Mouse (Mus musculus) kidney, postnatal 14 days (tissue): ENCODE data around the gene Slc12a6.
"Not testable (repeated sequence)": the region's sequence is repeated elsewhere in the genome, so short reads cannot be mapped to it uniquely, and the experiment has no call there.

ENCODE experiments used
- DNase-seq: peaks from one replicate; pipeline ENCODE4 v3.0.0; 2022; ENCODE audit warnings: mixed read lengths

Gene Slc12a6

DNA sequence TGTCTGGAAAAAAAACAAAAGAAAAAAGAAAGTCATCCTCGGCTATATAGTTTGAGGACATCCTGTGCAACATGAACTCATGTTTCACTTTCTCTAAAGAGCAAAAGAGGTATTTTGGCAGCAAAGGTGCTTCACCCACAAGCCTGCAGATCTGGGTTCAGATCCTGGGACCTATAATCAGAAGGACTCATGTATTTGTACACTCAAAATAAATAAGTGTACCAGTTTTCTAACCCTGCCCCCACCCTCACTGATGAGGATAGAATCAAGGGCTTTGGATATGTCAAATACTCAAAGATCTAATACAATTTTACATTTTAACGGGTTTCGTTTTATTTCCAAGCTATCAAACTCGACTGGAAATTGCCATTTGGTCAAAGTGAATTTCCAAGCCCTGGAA lies 1.3 kb upstream of the Slc12a6 start:
- no peak for DNase-seq

GRCm38 (mm10) chr2:112266242-112266592 lies 592 bp downstream of the Slc12a6 start, which contains the start of gene Gm21985:
TSS of gene Gm21985 (plus strand) at chr2:112266314.
- peak; percentile 67 for DNase-seq

- DNase-seq, result peak; percentile 17
Observed at GRCm38 (mm10) chr2:112266780-112267179, 1.2 kb downstream of the Slc12a6 start.

GRCm38 (mm10) chr2:112267547-112268269 lies 2.1 kb downstream of the Slc12a6 start:
- DNase-seq, result no peak

DNA sequence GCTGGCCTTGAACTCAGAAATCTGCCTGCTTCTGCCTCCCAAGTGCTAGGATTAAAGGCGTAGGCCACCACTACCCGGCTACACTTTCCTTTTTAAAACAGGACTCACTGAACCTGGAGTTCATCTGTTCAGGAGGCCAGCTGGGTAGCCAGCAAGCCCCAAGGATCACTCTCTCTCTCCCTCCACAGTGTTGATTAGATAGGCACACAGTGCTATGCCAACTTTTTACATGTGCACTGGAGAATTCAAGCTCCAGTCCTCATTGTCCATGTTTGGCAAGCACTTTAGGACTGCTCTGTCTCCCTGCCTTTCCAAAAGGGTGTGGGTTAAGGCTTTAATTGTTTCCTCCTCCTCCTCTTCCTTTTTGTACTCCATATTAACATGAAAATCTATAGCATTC lies 4.4 kb downstream of the Slc12a6 start:
- no peak for DNase-seq

DNA sequence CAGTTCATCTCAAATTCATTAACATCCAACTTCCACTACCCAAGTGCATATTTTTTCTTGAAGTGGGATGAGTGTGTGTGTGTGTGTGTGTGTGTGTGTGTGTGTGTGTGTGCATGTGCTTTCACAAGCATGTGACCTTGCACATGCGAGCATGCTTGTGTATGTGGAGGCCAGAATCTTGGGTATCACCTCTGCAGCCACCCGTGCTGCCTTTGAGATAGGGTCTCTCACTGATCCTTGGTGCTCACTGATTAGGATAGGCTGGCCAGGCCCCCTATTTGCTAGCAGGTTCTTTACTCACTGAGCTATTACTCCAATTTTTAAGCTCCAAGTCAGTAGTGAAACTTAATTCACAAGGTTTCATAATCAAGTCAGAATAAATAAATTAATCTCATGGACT lies 7.3 kb downstream of the Slc12a6 start:
- no peak for DNase-seq

DNA sequence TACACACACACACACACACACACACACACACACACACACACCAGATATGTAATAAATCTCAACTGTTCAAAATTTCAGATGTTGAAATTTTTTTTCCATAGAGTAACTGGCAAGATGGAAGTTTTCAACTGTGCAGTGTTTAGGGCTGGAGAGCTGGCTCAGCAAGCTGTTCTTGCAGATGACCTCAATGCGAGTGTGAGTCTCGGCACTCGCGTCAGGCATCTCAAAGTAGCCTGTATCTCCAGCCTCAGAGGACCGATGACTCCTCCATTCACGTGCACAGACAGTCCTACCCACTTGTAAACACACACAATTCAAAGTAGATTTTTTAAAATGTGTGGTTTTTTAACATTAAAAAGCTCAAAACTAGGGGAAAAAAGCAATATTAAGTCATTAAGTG lies 7.8 kb downstream of the Slc12a6 start:
- no peak for DNase-seq

- no peak for DNase-seq
Observed at GRCm38 (mm10) chr2:112276870-112277269, 11.2 kb downstream of the Slc12a6 start.

GRCm38 (mm10) chr2:112282846-112283245 lies 17.2 kb downstream of the Slc12a6 start:
- DNase-seq, result no peak

GRCm38 (mm10) chr2:112284363-112285030 lies 18.9 kb downstream of the Slc12a6 start:
- peak; percentile 84 for DNase-seq

DNA sequence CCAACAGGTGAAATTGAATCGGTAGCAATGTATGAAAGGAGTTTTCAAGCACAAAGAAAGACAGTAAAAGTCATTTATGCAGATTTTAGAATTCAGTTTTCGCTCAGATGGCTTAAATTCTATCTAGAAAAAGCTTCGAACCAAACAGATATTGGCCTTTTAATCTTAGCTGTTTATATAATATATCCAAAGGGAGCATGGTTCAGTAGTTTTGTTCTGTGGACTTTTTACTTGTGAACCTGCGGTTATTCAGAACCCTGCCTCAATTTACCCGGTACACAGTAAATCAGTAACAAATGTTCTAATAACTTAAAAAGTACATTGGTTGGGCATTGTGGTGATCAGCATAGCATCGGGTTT lies 19.4 kb downstream of the Slc12a6 start:
- DNase-seq, result no peak

GRCm38 (mm10) chr2:112286062-112286461 lies 20.4 kb downstream of the Slc12a6 start:
- not testable (repeated sequence) for DNase-seq

DNA sequence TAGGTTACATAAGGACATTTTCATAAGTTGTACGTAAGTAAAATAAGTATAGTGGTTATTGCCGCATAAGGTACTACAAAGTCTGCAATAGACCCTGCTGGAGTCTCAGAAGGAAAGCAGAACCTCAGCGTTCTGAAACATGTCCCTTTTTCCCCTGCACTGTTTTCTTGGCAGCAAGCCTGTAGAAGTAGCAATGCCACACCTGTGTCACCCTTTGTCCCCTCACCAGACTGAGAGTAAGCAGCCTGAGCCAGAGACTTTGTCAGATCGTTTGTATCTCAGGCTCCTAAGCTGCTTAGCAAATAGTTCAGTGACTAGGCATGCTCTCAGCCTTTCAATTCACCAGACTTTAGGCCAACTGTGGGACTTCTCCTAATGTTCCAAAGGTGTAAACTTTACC lies 21.4 kb downstream of the Slc12a6 start:
- DNase-seq, result no peak

DNA sequence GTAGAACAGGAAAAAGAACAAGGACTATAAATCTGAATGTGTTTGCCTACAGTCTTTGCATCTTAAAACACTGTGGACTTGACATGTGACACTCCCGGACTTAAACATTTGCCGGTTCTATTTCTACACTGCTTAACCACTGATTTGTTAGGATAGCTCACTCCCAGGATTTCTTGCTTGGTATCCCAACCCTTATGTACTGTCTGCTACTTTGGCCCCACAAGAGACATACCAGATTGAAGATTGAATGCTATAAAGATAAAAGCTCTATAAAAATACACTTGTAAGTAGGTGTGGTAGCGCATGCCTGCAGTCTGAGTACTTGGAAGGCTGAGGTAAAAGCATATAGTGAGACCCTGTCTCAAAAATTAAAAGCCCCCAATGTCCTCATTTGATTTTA lies 23.9 kb downstream of the Slc12a6 start:
- no peak for DNase-seq

DNA sequence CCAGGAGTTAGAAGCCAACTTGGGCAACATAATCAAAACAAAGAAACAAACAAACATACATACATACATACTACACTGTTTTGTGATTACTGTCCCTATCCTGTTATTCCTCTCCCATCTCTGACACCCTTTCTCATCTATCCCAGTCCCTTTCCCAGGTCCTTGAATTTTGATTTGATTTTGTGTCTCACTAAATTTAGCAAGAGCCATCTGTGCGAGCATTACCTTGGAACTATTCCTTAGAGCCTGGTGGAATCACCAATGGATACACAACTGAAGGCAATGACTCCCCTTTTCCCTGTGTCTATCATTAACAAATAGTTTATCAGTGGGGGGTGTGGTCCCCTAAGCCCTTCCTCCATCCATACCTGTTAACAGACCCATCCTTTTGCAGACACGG lies 27.2 kb downstream of the Slc12a6 start:
- DNase-seq, result no peak

- DNase-seq, result no peak
Observed at GRCm38 (mm10) chr2:112296211-112296610, 30.6 kb downstream of the Slc12a6 start.

GRCm38 (mm10) chr2:112298221-112298620 lies 32.6 kb downstream of the Slc12a6 start:
- no peak for DNase-seq

GRCm38 (mm10) chr2:112308671-112309070 lies 43.0 kb downstream of the Slc12a6 start:
- no peak for DNase-seq

DNA sequence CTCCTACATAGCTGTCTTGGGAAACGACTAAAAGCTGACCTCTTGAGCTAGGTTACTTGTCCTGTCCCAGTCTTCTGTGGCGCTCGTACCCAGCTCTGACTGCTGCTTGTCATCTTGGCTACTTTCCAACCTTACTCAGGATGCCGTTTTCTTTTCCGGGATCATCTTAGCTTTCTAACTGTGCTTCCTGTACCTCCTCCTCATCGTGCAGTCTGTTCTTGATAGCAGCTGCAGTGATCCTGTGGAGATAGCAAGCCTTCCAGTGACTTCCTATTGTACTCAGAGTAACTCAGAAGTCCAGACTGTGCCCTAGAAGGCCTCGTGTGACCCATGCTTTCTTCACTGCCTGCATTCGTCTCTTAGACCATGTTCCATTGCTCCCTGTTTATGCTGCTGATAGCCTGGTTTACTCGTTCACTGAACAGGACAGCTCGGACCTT lies 43.6 kb downstream of the Slc12a6 start:
- DNase-seq, result peak; percentile 42

DNA sequence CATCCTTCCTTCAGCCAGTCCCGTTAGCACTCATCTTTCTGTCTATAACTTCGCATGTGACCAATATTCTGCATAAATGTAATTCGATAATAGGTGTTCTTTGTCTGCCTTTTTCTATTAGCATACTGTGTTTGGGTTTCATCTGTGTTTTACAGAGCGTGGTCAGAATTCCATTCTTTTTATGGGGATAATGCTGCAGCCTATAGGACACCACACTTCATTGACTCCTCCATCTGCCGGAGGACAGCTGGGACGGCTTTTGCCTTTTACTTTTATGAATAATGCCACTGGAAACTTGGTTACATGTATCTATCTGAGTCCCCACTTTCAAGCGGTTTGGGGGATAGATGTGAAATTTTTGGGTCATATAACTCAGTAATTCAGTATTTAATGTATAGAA lies 50.0 kb downstream of the Slc12a6 start:
- DNase-seq, result no peak

DNA sequence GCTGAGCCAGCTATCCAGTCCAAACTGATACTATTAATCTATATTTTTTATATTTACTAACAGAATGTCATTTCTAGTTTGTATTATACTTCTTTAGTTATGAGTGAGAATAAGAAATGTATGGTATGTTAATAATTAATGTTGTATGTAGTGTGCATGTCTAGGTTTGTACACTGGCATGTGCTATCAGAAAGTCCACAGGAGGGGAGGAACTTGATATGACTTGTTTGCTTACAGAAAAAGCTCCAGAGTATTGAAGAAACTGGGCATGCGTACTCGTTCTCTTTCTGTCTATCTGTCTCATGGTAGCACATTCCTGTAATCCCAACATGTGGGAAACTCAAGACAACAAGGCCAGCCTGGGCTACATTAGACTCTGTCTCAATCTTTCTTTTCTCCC lies 52.6 kb downstream of the Slc12a6 start:
- no peak for DNase-seq

DNA sequence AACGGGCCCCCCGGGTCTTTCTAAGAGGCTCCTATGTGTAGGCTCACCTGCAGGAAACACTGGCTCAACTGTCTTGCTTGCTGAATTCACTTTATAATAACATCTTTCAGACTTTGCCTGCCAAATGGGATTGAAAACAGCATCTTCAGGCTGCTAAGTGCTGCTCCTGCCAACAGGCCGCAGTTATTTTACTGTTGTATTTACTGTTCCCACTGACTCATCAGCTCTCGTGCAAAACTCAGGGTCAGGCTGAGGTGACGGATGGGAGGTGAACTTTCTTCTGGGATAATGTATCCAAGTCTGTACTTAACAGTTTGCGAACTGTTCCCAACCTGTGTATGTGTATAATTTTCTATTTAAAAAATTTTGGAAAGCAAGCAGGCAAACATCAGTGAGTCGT lies 53.3 kb downstream of the Slc12a6 start:
- no peak for DNase-seq

DNA sequence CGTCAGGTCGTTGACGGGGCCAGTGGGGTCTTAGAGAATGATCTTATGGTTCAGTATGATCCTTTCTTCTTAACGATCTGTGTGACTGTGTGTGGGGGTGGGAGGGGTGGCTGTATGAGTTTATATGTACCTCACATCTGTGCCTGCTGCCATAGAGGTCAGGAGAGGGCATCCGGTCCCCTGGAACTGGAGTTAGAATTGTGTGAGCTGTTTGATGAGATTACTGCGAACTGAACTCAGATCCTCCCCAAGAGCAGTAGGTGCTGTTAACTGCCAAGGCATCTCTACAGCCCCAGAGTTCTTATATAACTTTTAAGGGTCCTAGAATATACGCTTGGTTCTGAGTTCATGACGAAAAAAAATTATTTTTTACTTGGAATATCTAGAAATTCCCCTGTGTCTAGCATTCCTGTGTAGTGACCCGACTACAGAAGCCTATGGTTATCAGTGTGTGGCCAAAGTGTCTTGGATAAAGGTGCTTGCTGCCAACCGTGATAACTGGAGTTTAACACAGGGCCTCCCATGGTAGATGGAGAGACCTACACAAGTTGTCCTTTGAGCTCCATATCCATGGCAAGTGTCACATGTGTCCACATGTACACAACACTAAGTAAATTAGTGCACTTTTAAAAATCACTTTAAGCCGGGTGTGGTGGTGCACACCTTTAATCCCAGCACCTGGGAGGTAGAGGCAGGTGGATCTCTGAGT lies 62.6 kb downstream of the Slc12a6 start:
- no peak for DNase-seq
